Mouse (Mus musculus) midbrain, embryonic 10.5 days (tissue): ENCODE results near the gene Arl6ip1. TPM values are rescaled to one million over a fixed set of nuclear protein-coding genes. Genes with fewer than 3 reads are reported as not detected.
"Not testable (repeated sequence)": the region's sequence is repeated elsewhere in the genome, so short reads cannot be mapped to it uniquely, and the experiment has no call there.

Experiments used
- DNase-seq: peaks from one replicate; pipeline ENCODE4 v3.0.0-alpha.2; 2017; ENCODE audit warnings: low spot score
- H3K27ac ChIP-seq: fragments of 300-500 bp; sonication (generic); replicated peaks from 2 replicates; pipeline ENCODE4 v1.5.1; 2016; ENCODE audit warnings: mild to moderate bottlenecking
- H3K27me3 ChIP-seq: fragments of 300-500 bp; sonication (generic); 2 replicates; pipeline ENCODE4 v1.6.1; 2016; ENCODE audit warnings: low read depth, mild to moderate bottlenecking; ENCODE audit not compliant: poor library complexity, severe bottlenecking
- H3K36me3 ChIP-seq: fragments of 300-500 bp; sonication (generic); 2 replicates; pipeline ENCODE4 v1.6.1; 2016; ENCODE audit warnings: mild to moderate bottlenecking, moderate library complexity
- H3K4me1 ChIP-seq: fragments of 300-500 bp; sonication (generic); 2 replicates; pipeline ENCODE4 v1.6.1; 2016
- H3K4me3 ChIP-seq: fragments of 300-500 bp; sonication (generic); 2 replicates; pipeline ENCODE4 v1.5.1; 2016; ENCODE audit warnings: mild to moderate bottlenecking, moderate library complexity
- H3K9me3 ChIP-seq: fragments of 300-500 bp; sonication (generic); replicated peaks from 2 replicates; pipeline ENCODE4 v1.6.1; 2016; ENCODE audit warnings: mild to moderate bottlenecking
- WGBS: fragments of 180-500 bp; shearing (Covaris S2); methylation state at CpG from one replicate; pipeline ENCODE4 v1.1.7; 2016; 5-methylcytosine and 5-hydroxymethylcytosine counted together
- polyA plus RNA-seq: library from polyadenylated mRNA; unstranded; fragments of >200 nt; fragmentation: Nextera tagmentation; extraction: Ambion mirVana; gene quantifications from 2 replicates; pipeline ENCODE4 v1.2.1, GENCODE M21; 2016

The Arl6ip1 gene
- polyA plus RNA-seq: 503 and 508 TPM in 2 replicates

- WGBS: under 1% methylated on average over 39 of the region's 39 CpGs
- Histone ChIP-seq H3K9me3 (no peaks in the 10 kb centered on the region), H3K4me3 (peak within 1 kb of the TSS; percentile 94), H3K36me3 (peaks cover 27% of the 10 kb centered on the region), H3K27me3 (no peaks in the 10 kb centered on the region), H3K4me1 (peaks cover 35% of the 10 kb centered on the region), H3K27ac (peak within 1 kb of the TSS; percentile 97)
- peak; percentile 98 for DNase-seq
Measured at GRCm38 (mm10) chr7:118129430-118130041, at the start of gene Arl6ip1. Gene Arl6ip1, minus strand, starts transcription at chr7:118129662.

- Histone ChIP-seq H3K36me3 (peaks cover 89% of the 10 kb centered on the region), H3K9me3 (no peaks in the 10 kb centered on the region), H3K27me3 (no peaks in the 10 kb centered on the region), H3K4me3 (no peak overlapping the region), H3K27ac (no peak overlapping the region), H3K4me1 (no peaks in the 10 kb centered on the region)
- no peak for DNase-seq
- WGBS: 87% methylated on average over 1 of the region's 1 CpGs
Measured at GRCm38 (mm10) chr7:118175821-118176355, 46.4 kb upstream of the Arl6ip1 start.

GRCm38 (mm10) chr7:118170125-118170524, 40.7 kb upstream of the Arl6ip1 start:
- H3K27ac ChIP-seq, H3K9me3 ChIP-seq, H3K27me3 ChIP-seq, H3K4me3 ChIP-seq, DNase-seq, H3K4me1 ChIP-seq: not testable (repeated sequence)
- peaks cover 93% of the 10 kb centered on the region for H3K36me3 ChIP-seq
- WGBS: 91% methylated on average over 2 of the region's 2 CpGs

- WGBS: 96% methylated on average over 8 of the region's 8 CpGs
- H3K9me3 ChIP-seq: no peaks in the 10 kb centered on the region
- H3K4me1 ChIP-seq: no peaks in the 10 kb centered on the region
- DNase-seq: no peak
- peaks cover 89% of the 10 kb centered on the region for H3K36me3 ChIP-seq
- no peaks in the 10 kb centered on the region for H3K27me3 ChIP-seq
- H3K4me3 ChIP-seq: no peak overlapping the region
- H3K27ac ChIP-seq: no peak overlapping the region
Measured at GRCm38 (mm10) chr7:118163006-118163405, 33.5 kb upstream of the Arl6ip1 start.

- WGBS: 97% methylated on average over 3 of the region's 3 CpGs
- no peak for DNase-seq
- H3K9me3 ChIP-seq: no peaks in the 10 kb centered on the region
- H3K36me3 ChIP-seq: peaks cover 89% of the 10 kb centered on the region
- H3K4me1 ChIP-seq: no peaks in the 10 kb centered on the region
- H3K4me3 ChIP-seq: no peak overlapping the region
- no peak overlapping the region for H3K27ac ChIP-seq
- no peaks in the 10 kb centered on the region for H3K27me3 ChIP-seq
Measured at GRCm38 (mm10) chr7:118160121-118160520, 30.7 kb upstream of the Arl6ip1 start.

- 95% methylated on average over 7 of the region's 7 CpGs for whole genome bisulfite sequencing
- no peak overlapping the region for H3K4me3 ChIP-seq
- no peaks in the 10 kb centered on the region for H3K4me1 ChIP-seq
- no peak overlapping the region for H3K27ac ChIP-seq
- H3K36me3 ChIP-seq: peaks cover 94% of the 10 kb centered on the region
- no peak for DNase-seq
- no peaks in the 10 kb centered on the region for H3K9me3 ChIP-seq
- H3K27me3 ChIP-seq: no peaks in the 10 kb centered on the region
Measured at GRCm38 (mm10) chr7:118156461-118156860, 27.0 kb upstream of the Arl6ip1 start.

GRCm38 (mm10) chr7:118154150-118154549, 24.7 kb upstream of the Arl6ip1 start:
- DNase-seq: no peak
- 95% methylated on average over 6 of the region's 6 CpGs for WGBS
- Histone ChIP-seq H3K9me3 (no peaks in the 10 kb centered on the region), H3K4me1 (no peaks in the 10 kb centered on the region), H3K4me3 (no peak overlapping the region), H3K27me3 (no peaks in the 10 kb centered on the region), H3K27ac (no peak overlapping the region), H3K36me3 (peaks cover 91% of the 10 kb centered on the region)

GRCm38 (mm10) chr7:118143602-118144001, 14.1 kb upstream of the Arl6ip1 start:
- WGBS: 75% methylated on average over 3 of the region's 3 CpGs
- Histone ChIP-seq H3K27me3 (no peaks in the 10 kb centered on the region), H3K27ac (no peak overlapping the region), H3K4me1 (no peaks in the 10 kb centered on the region), H3K4me3 (no peak overlapping the region), H3K36me3 (peaks cover 96% of the 10 kb centered on the region), H3K9me3 (no peaks in the 10 kb centered on the region)
- DNase-seq: no peak

GRCm38 (mm10) chr7:118143123-118143522, 13.7 kb upstream of the Arl6ip1 start:
- 93% methylated on average over 4 of the region's 4 CpGs for WGBS
- Histone ChIP-seq H3K36me3 (peaks cover 96% of the 10 kb centered on the region), H3K4me1 (no peaks in the 10 kb centered on the region), H3K27me3 (no peaks in the 10 kb centered on the region), H3K9me3 (no peaks in the 10 kb centered on the region), H3K4me3 (no peak overlapping the region), H3K27ac (no peak overlapping the region)
- no peak for DNase-seq

GRCm38 (mm10) chr7:118141271-118141670, 11.8 kb upstream of the Arl6ip1 start:
- Histone ChIP-seq H3K4me3 (no peak overlapping the region), H3K27me3 (no peaks in the 10 kb centered on the region), H3K27ac (no peak overlapping the region), H3K4me1 (no peaks in the 10 kb centered on the region), H3K9me3 (no peaks in the 10 kb centered on the region), H3K36me3 (peaks cover 99% of the 10 kb centered on the region)
- 94% methylated on average over 7 of the region's 7 CpGs for WGBS
- no peak for DNase-seq

GRCm38 (mm10) chr7:118135128-118135527, 5.7 kb upstream of the Arl6ip1 start:
- DNase-seq: no peak
- H3K36me3 ChIP-seq: peaks cover 61% of the 10 kb centered on the region
- no peak overlapping the region for H3K27ac ChIP-seq
- no peaks in the 10 kb centered on the region for H3K27me3 ChIP-seq
- H3K4me1 ChIP-seq: peaks cover 6% of the 10 kb centered on the region
- WGBS: 85% methylated on average over 11 of the region's 11 CpGs
- no peak overlapping the region for H3K4me3 ChIP-seq
- no peaks in the 10 kb centered on the region for H3K9me3 ChIP-seq

GRCm38 (mm10) chr7:118128925-118129429, 485 bp downstream of the Arl6ip1 start:
- WGBS: under 1% methylated on average over 21 of the region's 21 CpGs
- no peaks in the 10 kb centered on the region for H3K27me3 ChIP-seq
- peak overlapping the region; percentile 94 for H3K4me3 ChIP-seq
- H3K27ac ChIP-seq: peak overlapping the region; percentile 97
- no peak for DNase-seq
- no peaks in the 10 kb centered on the region for H3K9me3 ChIP-seq
- peaks cover 30% of the 10 kb centered on the region for H3K36me3 ChIP-seq
- H3K4me1 ChIP-seq: peaks cover 35% of the 10 kb centered on the region

- Histone ChIP-seq H3K27ac (no peak overlapping the region), H3K9me3 (no peaks in the 10 kb centered on the region), H3K4me1 (peaks cover 35% of the 10 kb centered on the region), H3K4me3 (peak overlapping the region; percentile 94), H3K36me3 (peaks cover 53% of the 10 kb centered on the region), H3K27me3 (no peaks in the 10 kb centered on the region)
- DNase-seq: no peak
- 77% methylated on average over 11 of the region's 11 CpGs for WGBS
Measured at GRCm38 (mm10) chr7:118126219-118126875, 3.1 kb downstream of the Arl6ip1 start.
